29 mouse cellular contexts compared by ENCODE assay signal in the genomic region with DNA sequence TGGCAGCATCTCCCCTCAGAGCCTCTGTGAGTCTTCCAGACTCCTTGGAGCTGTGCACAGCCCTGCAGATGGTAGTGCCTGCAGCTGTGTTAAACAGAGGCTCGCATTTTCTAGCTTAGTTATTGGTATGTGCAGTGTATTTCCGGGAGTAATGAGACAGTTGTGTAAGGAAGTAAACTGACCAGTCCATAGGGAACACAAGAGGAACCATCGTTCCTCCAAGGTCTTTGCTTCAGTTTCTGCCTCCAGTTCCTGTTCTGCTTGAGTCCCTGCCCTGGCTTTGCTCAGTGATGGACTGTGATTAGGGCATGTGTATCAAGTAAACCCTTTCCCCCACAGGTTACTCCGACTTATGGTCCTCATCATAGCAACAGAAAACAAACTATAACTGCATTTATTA.
"Had no signal": no experiment of that assay in that cellular context is flagged by ENCODE, and none has a peak within 500 bp of the region (broad histone marks: within the 10 kb centered on the region; RNA-seq: fewer than 3 reads in every experiment).

No protein-coding gene starts in this region.

- H3K36me3 ChIP-seq: embryonic facial prominence, embryonic 10.5 days; embryonic facial prominence, embryonic 12.5 days; embryonic facial prominence, embryonic 13.5 days; embryonic facial prominence, embryonic 15.5 days; forebrain, embryonic 10.5 days; forebrain, embryonic 12.5 days; forebrain, embryonic 15.5 days had no signal

- ATAC-seq: forebrain, embryonic 13.5 days; forebrain, embryonic 14.5 days; forebrain, embryonic 15.5 days; forebrain, embryonic 16.5 days; forebrain, postnatal 0 days had no signal

- DNase-seq: cerebellum, adult 2 months; cerebellum, adult 8-10 months; cerebellum, adult 9-10 months; cerebellum, adult 9-11 months; cerebellum, postnatal 10 days; cerebellum, postnatal 14 days; cerebellum, postnatal 25 days; cerebellum, postnatal 36 days; embryo, embryonic 11 days; forebrain, postnatal 0 days; gastrocnemius, adult 2 months; gastrocnemius, postnatal 10 days; gastrocnemius, postnatal 14 days; gastrocnemius, postnatal 25 days; gastrocnemius, postnatal 36 days; heart, adult 11 months; heart, adult 18-20 months; heart, adult 2 months had no signal

- H3K4me1 ChIP-seq: embryonic facial prominence, embryonic 10.5 days; embryonic facial prominence, embryonic 12.5 days; embryonic facial prominence, embryonic 15.5 days; forebrain, embryonic 10.5 days; forebrain, embryonic 12.5 days; forebrain, embryonic 13.5 days; forebrain, embryonic 15.5 days had no signal

- H3K27ac ChIP-seq: embryonic facial prominence, embryonic 10.5 days; embryonic facial prominence, embryonic 12.5 days; embryonic facial prominence, embryonic 13.5 days; embryonic facial prominence, embryonic 15.5 days; forebrain, embryonic 10.5 days; forebrain, embryonic 12.5 days; forebrain, embryonic 13.5 days; forebrain, embryonic 15.5 days; gastrocnemius, adult 2 months; heart, adult 2 months had no signal

- H3K4me3 ChIP-seq: embryonic facial prominence, embryonic 10.5 days; embryonic facial prominence, embryonic 12.5 days; embryonic facial prominence, embryonic 13.5 days; embryonic facial prominence, embryonic 15.5 days; erythroblast, embryonic 14.5 days; forebrain, embryonic 10.5 days; forebrain, embryonic 12.5 days; forebrain, embryonic 13.5 days; forebrain, embryonic 15.5 days; gastrocnemius, adult 2 months; heart, adult 2 months had no signal

- H3K27me3 ChIP-seq: embryonic facial prominence, embryonic 12.5 days; embryonic facial prominence, embryonic 13.5 days; embryonic facial prominence, embryonic 15.5 days; forebrain, embryonic 12.5 days; forebrain, embryonic 13.5 days; forebrain, embryonic 15.5 days had no signal
